Mouse (Mus musculus): ENCODE results near the gene Zcchc24. TPM values are rescaled to one million over a fixed set of nuclear protein-coding genes. Genes with fewer than 3 reads are reported as not detected.

Zcchc24 gene
- polyA plus RNA-seq, 1 experiment from 2014 or later = 22.4 TPM

- 0 out of 2 replicates have a peak overlapping the region, but pooled peaks have one; percentile 9 for H3K4me2 ChIP-seq
- 32% methylated on average over 17 of the region's 17 CpGs for WGBS
Measured at GRCm38 (mm10) chr14:25734736-25735716, 33.8 kb downstream of the Zcchc24 start.

GRCm38 (mm10) chr14:25727149-25727510, 41.7 kb downstream of the Zcchc24 start:
- Histone ChIP-seq H3K27ac (0 out of 2 replicates have a peak overlapping the region, but pooled peaks have one; percentile 7), H3K27me3 (no peaks in the 10 kb centered on the region), H3K4me1 (replicated peaks) (peaks cover 37% of the 10 kb centered on the region), H3K9ac (no peak overlapping the region), H3K4me3 (no peak overlapping the region), H3K9me3 (replicated peaks) (no peaks in the 10 kb centered on the region), H3K36me3 (no peaks in the 10 kb centered on the region), H3K4me2 (no peak overlapping the region)
- WGBS = 65% methylated on average over 5 of the region's 5 CpGs
- ATAC-seq (replicated peaks; ENCODE audit: insufficient number of reproducible peaks, insufficient read depth, low FRiP score, low read depth) = no peak

More at GRCm38 (mm10) chr14:25734736-25735716, 33.8 kb downstream of the Zcchc24 start:
- no peaks in the 10 kb centered on the region for H3K27me3 ChIP-seq
- peaks cover 58% of the 10 kb centered on the region for H3K4me1 ChIP-seq (replicated peaks)
- peak overlapping the region; percentile 22; the same call in 1 of the 2 replicates for H3K9ac ChIP-seq
- peak overlapping the region; percentile 94 for H3K27ac ChIP-seq
- no peak overlapping the region for H3K4me3 ChIP-seq
- ATAC-seq (replicated peaks; ENCODE audit: insufficient number of reproducible peaks, insufficient read depth, low FRiP score, low read depth) = peak; percentile 12
- no peaks in the 10 kb centered on the region for H3K36me3 ChIP-seq
- H3K9me3 ChIP-seq (replicated peaks) = no peaks in the 10 kb centered on the region

DNA sequence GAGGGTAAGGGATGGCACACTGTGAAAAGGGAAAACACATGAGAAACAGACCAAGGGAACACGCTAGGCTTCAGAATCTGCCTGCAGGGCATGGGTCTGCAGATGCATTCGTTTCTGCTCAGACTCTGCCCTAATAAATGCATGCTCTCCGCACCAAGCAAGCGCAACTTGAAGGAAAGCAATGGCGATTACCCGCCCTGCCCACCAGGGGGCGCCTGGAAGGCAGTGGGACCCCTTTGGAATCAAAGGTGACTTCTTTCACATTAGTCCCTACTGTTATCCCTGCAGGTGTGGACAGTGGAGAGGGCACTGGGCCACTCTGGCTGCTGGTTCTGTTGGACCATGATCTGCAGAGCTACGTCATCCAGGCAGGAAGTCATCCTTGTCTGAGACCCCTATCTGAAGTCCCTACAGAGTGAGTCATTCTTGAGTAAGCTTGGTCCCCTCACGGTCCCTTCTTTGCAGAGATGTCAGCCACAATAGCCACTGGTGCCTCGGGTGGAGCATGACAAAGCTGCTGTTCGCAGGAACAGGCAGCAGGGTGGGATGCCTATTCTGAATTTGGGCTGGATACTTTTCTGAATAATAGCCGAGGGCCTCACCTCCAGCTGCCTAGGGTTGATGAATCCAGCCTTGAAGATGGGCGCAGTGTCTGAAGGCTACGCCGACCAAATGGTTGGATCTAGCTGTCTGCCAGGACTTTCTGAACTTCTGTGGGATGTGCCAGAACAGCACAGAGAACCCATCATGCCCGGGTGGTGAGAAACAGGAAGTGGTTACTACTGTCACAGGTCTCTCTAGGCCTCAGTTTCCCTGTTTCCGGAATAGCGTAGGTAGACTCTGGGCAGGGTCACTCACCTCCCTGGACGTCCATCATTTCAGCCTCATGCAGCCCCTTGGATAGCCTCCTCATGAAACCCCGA, 42.4 kb downstream of the Zcchc24 start:
- 51% methylated on average over 20 of the region's 20 CpGs for WGBS
- H3K4me3 ChIP-seq = no peak overlapping the region
- no peak overlapping the region for H3K4me2 ChIP-seq
- peaks cover 37% of the 10 kb centered on the region for H3K4me1 ChIP-seq (replicated peaks)
- no peaks in the 10 kb centered on the region for H3K27me3 ChIP-seq
- H3K9ac ChIP-seq = no peak overlapping the region
- ATAC-seq (replicated peaks; ENCODE audit: insufficient number of reproducible peaks, insufficient read depth, low FRiP score, low read depth) = no peak; the same call in 1 of the 2 replicates
- H3K27ac ChIP-seq = peak overlapping the region; percentile 63
- H3K36me3 ChIP-seq = no peaks in the 10 kb centered on the region
- H3K9me3 ChIP-seq (replicated peaks) = no peaks in the 10 kb centered on the region

DNA sequence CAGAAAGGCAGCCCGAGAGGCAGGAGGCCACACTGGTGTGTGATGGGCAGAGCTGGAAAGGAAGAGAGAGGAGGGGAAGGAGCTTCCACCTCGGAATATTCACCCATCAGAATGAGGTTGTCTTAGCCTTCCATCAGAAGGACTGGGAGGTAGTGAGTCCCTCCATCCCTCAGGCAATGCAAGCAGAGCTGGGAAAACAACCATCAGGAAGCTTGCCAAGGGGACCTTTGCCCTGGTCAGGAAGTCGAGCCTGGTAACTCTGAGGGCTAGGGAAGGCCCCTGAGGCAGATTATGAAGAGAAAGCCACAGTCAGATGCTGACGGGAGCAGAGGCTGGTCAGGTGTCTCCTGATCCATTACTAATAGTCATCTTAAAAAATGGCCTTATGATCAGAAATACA, 43.1 kb downstream of the Zcchc24 start:
- peaks cover 37% of the 10 kb centered on the region for H3K4me1 ChIP-seq (replicated peaks)
- no peak for ATAC-seq (replicated peaks; ENCODE audit: insufficient number of reproducible peaks, insufficient read depth, low FRiP score, low read depth)
- H3K27me3 ChIP-seq = no peaks in the 10 kb centered on the region
- 25% methylated on average over 4 of the region's 4 CpGs for WGBS
- H3K4me2 ChIP-seq = no peak overlapping the region
- no peaks in the 10 kb centered on the region; the same call in 1 of the 2 replicates for H3K36me3 ChIP-seq
- no peaks in the 10 kb centered on the region for H3K9me3 ChIP-seq (replicated peaks)
- H3K27ac ChIP-seq = peak overlapping the region; percentile 63
- no peak overlapping the region for H3K9ac ChIP-seq
- H3K4me3 ChIP-seq = no peak overlapping the region

GRCm38 (mm10) chr14:25725032-25725497, 43.8 kb downstream of the Zcchc24 start:
- Histone ChIP-seq H3K9me3 (replicated peaks) (no peaks in the 10 kb centered on the region), H3K4me2 (no peak overlapping the region), H3K27ac (peak overlapping the region; percentile 63), H3K36me3 (no peaks in the 10 kb centered on the region; the same call in 1 of the 2 replicates), H3K9ac (no peak overlapping the region), H3K4me1 (replicated peaks) (peaks cover 37% of the 10 kb centered on the region), H3K4me3 (no peak overlapping the region), H3K27me3 (no peaks in the 10 kb centered on the region)
- ATAC-seq (replicated peaks; ENCODE audit: insufficient number of reproducible peaks, insufficient read depth, low FRiP score, low read depth) = peak; percentile 76
- 59% methylated on average over 11 of the region's 11 CpGs for WGBS

- Histone ChIP-seq H3K4me1 (replicated peaks) (peaks cover 48% of the 10 kb centered on the region), H3K36me3 (no peaks in the 10 kb centered on the region; the same call in 1 of the 2 replicates), H3K27ac (no peak overlapping the region), H3K4me3 (no peak overlapping the region), H3K4me2 (no peak overlapping the region), H3K9me3 (replicated peaks) (no peaks in the 10 kb centered on the region), H3K9ac (no peak overlapping the region), H3K27me3 (no peaks in the 10 kb centered on the region)
- no peak for ATAC-seq (replicated peaks; ENCODE audit: insufficient number of reproducible peaks, insufficient read depth, low FRiP score, low read depth)
- WGBS = 76% methylated on average over 5 of the region's 5 CpGs
Measured at GRCm38 (mm10) chr14:25720962-25721707, 47.7 kb downstream of the Zcchc24 start.

- Histone ChIP-seq H3K9ac (no peak overlapping the region), H3K27me3 (no peaks in the 10 kb centered on the region), H3K4me3 (no peak overlapping the region), H3K4me1 (replicated peaks) (peaks cover 30% of the 10 kb centered on the region), H3K36me3 (peaks cover 8% of the 10 kb centered on the region), H3K27ac (peak overlapping the region; percentile 49), H3K9me3 (replicated peaks) (no peaks in the 10 kb centered on the region), H3K4me2 (no peak overlapping the region)
- 68% methylated on average over 9 of the region's 9 CpGs for WGBS
- no peak for ATAC-seq (replicated peaks; ENCODE audit: insufficient number of reproducible peaks, insufficient read depth, low FRiP score, low read depth)
Measured at GRCm38 (mm10) chr14:25719371-25719770, 49.5 kb downstream of the Zcchc24 start.

DNA sequence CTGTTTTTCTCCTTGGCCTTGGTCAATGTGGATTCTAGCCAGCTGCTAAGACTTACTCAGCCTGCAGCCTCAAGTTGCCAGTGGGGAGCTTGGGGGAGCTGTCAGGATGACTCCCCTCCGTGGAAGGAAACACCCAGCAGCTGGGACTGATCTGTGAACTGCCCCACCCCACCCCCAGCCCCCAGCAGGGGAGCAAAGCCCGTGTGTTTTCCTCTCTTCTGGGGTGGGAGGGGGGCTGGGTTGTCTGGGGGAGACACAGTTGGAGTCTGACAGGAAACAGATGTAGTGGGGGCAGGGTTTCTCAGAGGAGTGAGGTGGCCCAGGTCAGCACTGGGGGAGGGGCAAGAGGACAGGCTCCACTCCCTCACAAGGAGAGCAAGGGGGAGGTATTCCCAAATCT, 50.4 kb downstream of the Zcchc24 start:
- WGBS = 6% methylated on average over 2 of the region's 2 CpGs
- Histone ChIP-seq H3K4me1 (replicated peaks) (peaks cover 27% of the 10 kb centered on the region), H3K27me3 (no peaks in the 10 kb centered on the region), H3K9me3 (replicated peaks) (no peaks in the 10 kb centered on the region), H3K27ac (peak overlapping the region; percentile 49), H3K4me3 (no peak overlapping the region), H3K9ac (no peak overlapping the region), H3K36me3 (peaks cover 9% of the 10 kb centered on the region), H3K4me2 (no peak overlapping the region)
- peak; percentile 54; the same call in 1 of the 2 replicates for ATAC-seq (replicated peaks; ENCODE audit: insufficient number of reproducible peaks, insufficient read depth, low FRiP score, low read depth)

DNA sequence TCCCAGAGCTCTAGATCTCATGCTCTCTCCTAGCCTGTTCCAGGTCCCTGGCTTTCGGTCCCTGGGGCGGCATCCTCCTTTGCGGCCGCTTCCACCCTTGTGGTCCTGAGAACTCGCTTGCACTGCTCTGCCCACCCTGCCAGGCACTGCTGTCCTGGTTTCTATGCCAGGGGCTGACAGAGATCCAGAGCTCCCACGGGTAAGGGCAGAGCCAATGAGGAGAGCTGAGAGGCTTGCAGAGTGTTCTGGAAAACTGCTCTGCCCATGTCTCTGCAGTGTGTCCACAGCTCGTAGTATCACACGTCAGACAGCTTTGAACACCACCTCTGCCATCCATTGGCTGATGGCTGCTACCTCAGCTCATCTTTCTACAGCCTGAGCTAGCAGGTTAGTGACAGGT, 51.1 kb downstream of the Zcchc24 start:
- Histone ChIP-seq H3K4me3 (no peak overlapping the region), H3K9ac (no peak overlapping the region), H3K27me3 (no peaks in the 10 kb centered on the region), H3K4me2 (no peak overlapping the region), H3K27ac (peak overlapping the region; percentile 17), H3K36me3 (peaks cover 9% of the 10 kb centered on the region), H3K9me3 (replicated peaks) (no peaks in the 10 kb centered on the region), H3K4me1 (replicated peaks) (peaks cover 24% of the 10 kb centered on the region)
- 72% methylated on average over 8 of the region's 8 CpGs for whole genome bisulfite sequencing
- ATAC-seq (replicated peaks; ENCODE audit: insufficient number of reproducible peaks, insufficient read depth, low FRiP score, low read depth) = no peak

- Histone ChIP-seq H3K4me3 (no peak overlapping the region), H3K9ac (no peak overlapping the region), H3K4me1 (replicated peaks) (peaks cover 31% of the 10 kb centered on the region), H3K27ac (no peak overlapping the region), H3K27me3 (no peaks in the 10 kb centered on the region), H3K36me3 (peaks cover 9% of the 10 kb centered on the region), H3K4me2 (no peak overlapping the region), H3K9me3 (replicated peaks) (no peaks in the 10 kb centered on the region)
- 90% methylated on average over 1 of the region's 1 CpGs for WGBS
- ATAC-seq (replicated peaks; ENCODE audit: insufficient number of reproducible peaks, insufficient read depth, low FRiP score, low read depth) = no peak
Measured at GRCm38 (mm10) chr14:25716528-25716927, 52.3 kb downstream of the Zcchc24 start.

All from heart, embryonic 15.5 days (tissue).